Mouse (Mus musculus) neural tube, embryonic 11.5 days (tissue): ENCODE measurements around the gene Mecom. TPM values are rescaled to one million over a fixed set of nuclear protein-coding genes. Genes with fewer than 3 reads are reported as not detected.

Experiments used
- ATAC-seq: fragments of 200-750 bp; cut with Nextera tagmentation; 2 replicates; pipeline ENCODE4 v1.8.0; 2017; ENCODE audit warnings: moderate number of reproducible peaks, mild to moderate bottlenecking, moderate TSS enrichment, moderate library complexity; ENCODE audit not compliant: insufficient read depth, low FRiP score, low TSS enrichment
- DNase-seq: peaks from one replicate; pipeline ENCODE4 v3.0.0-alpha.2; 2015; ENCODE audit warnings: low spot score
- H3K27ac ChIP-seq: fragments of 300-500 bp; sonication (generic); 2 replicates; pipeline ENCODE4 v1.5.1; 2014; ENCODE audit warnings: low read depth, mild to moderate bottlenecking, low read length
- H3K27me3 ChIP-seq: fragments of 300-500 bp; sonication (generic); 2 replicates; pipeline ENCODE4 v1.6.1; 2014; ENCODE audit warnings: mild to moderate bottlenecking, low read length, mixed read lengths; ENCODE audit not compliant: control insufficient read depth, insufficient read depth
- H3K36me3 ChIP-seq: fragments of 300-500 bp; sonication (generic); 2 replicates; pipeline ENCODE4 v1.6.1; 2014; ENCODE audit warnings: mild to moderate bottlenecking, low read length, moderate library complexity, mixed read lengths; ENCODE audit not compliant: control insufficient read depth, insufficient read depth
- H3K4me1 ChIP-seq: fragments of 300-500 bp; sonication (generic); 2 replicates; pipeline ENCODE4 v1.6.1; 2014; ENCODE audit warnings: low read length, mixed read lengths; ENCODE audit not compliant: control insufficient read depth, insufficient read depth
- H3K4me2 ChIP-seq: fragments of 300-500 bp; sonication (generic); 2 replicates; pipeline ENCODE4 v1.6.1; 2014; ENCODE audit warnings: low read depth, mild to moderate bottlenecking, moderate library complexity
- H3K4me3 ChIP-seq: fragments of 300-500 bp; sonication (generic); 2 replicates; pipeline ENCODE4 v1.5.1; 2014; ENCODE audit warnings: low read depth, low read length
- H3K9ac ChIP-seq: fragments of 300-500 bp; sonication (generic); 2 replicates; pipeline ENCODE4 v1.6.1; 2014; ENCODE audit warnings: mild to moderate bottlenecking, low read length
- H3K9me3 ChIP-seq: fragments of 300-500 bp; sonication (generic); 2 replicates; pipeline ENCODE4 v1.6.1; 2016; ENCODE audit warnings: low read length; ENCODE audit not compliant: control insufficient read depth
- WGBS: fragments of 180-500 bp; shearing (Covaris S2); extraction: QIAGEN DNeasy Blood & Tissue Kit; methylation state at CpG from one replicate; pipeline ENCODE4 v1.1.7; 2014; 5-methylcytosine and 5-hydroxymethylcytosine counted together
- polyA plus RNA-seq: library from polyadenylated mRNA; unstranded; fragments of >200 nt; fragmentation: Nextera tagmentation; extraction: Ambion mirVana; gene quantifications from 2 replicates; pipeline ENCODE4 v1.2.1, GENCODE M21; 2014

Mecom gene
- polyA plus RNA-seq, 1 experiment from 2014 or later: 31.8 TPM

DNA sequence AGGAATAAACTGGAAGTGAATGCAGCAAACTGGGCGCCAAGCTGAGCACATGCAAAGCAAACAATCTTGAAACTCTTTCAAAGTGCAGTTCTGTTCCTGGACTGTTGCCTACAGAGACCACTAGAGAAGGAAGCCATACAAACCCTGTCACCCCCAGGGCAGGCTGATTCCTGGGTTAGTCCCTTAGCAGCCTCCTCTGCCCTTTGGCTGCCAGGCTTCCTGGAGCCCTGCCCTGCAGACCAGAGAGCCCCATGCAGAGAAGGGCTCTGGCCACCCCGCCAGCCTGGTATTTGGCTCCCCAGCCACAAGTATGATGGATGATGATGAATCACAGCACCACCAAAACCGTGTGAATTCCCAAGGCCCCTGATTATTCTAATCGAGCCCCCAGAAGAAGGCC, 286.9 kb downstream of the Mecom start:
- Histone ChIP-seq H3K4me2 (no peak overlapping the region), H3K27ac (no peak overlapping the region), H3K36me3 (no peaks in the 10 kb centered on the region), H3K9ac (no peak overlapping the region), H3K9me3 (no peaks in the 10 kb centered on the region), H3K4me1 (no peaks in the 10 kb centered on the region), H3K27me3 (no peaks in the 10 kb centered on the region), H3K4me3 (no peak overlapping the region)
- no peak for DNase-seq
- no peak for ATAC-seq
- 36% methylated on average over 4 of the region's 4 CpGs for WGBS

- no peak for ATAC-seq
- Histone ChIP-seq H3K27me3 (no peaks in the 10 kb centered on the region), H3K4me3 (no peak overlapping the region), H3K4me1 (no peaks in the 10 kb centered on the region), H3K27ac (no peak overlapping the region), H3K4me2 (no peak overlapping the region), H3K36me3 (no peaks in the 10 kb centered on the region), H3K9me3 (no peaks in the 10 kb centered on the region), H3K9ac (no peak overlapping the region)
- no peak for DNase-seq
- WGBS: 62% methylated on average over 10 of the region's 10 CpGs
Observed at GRCm38 (mm10) chr3:30258421-30258820, 289.4 kb downstream of the Mecom start.

DNA sequence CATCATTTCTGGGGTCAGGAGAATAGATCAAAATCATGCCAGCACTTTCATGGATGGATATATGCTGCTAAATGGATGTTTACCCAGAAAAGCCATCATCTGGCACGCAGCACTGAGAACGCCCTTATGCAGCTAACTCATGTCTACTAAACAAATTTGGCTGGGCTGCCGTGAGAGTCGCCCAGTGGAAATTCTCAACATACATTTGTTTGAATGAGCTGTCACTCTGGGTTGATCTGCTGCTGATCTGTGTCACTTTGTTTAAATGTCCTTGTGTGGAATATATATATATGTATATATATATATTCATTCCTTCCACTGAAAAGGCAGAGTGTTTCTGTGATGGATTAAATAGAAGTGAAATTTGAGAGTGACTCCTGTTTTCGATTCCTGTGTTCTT, 290.0 kb downstream of the Mecom start:
- H3K4me2 ChIP-seq: no peak overlapping the region
- DNase-seq: peak; percentile 27
- no peak overlapping the region for H3K27ac ChIP-seq
- H3K9ac ChIP-seq: no peak overlapping the region
- H3K4me1 ChIP-seq: no peaks in the 10 kb centered on the region
- no peaks in the 10 kb centered on the region for H3K36me3 ChIP-seq
- WGBS: 80% methylated on average over 5 of the region's 5 CpGs
- no peak overlapping the region for H3K4me3 ChIP-seq
- no peaks in the 10 kb centered on the region for H3K27me3 ChIP-seq
- H3K9me3 ChIP-seq: no peaks in the 10 kb centered on the region
- ATAC-seq: no peak

DNA sequence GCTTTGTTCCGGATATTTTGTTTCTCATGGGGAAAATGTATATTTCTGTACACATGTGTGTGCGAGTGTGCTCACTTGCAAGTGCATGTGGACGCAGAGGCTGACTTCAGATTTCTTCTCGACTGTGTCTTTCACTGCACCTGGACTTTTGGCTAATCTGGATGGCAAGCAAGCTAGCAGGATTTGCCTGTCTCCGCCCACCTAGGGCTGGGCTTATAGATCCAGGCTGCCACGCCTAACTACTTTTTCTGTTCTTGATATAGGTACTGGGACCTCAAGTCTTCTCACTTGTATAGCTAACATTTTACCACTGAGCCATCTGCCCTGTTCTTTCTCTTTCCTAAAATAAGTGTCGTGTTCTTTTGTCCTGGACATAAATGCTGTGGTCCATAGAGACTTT, 290.9 kb downstream of the Mecom start:
- no peak overlapping the region for H3K4me2 ChIP-seq
- no peak overlapping the region for H3K27ac ChIP-seq
- no peaks in the 10 kb centered on the region for H3K9me3 ChIP-seq
- no peaks in the 10 kb centered on the region for H3K27me3 ChIP-seq
- no peak for ATAC-seq
- no peak overlapping the region for H3K4me3 ChIP-seq
- no peak overlapping the region for H3K9ac ChIP-seq
- no peaks in the 10 kb centered on the region for H3K36me3 ChIP-seq
- DNase-seq: no peak
- WGBS: 86% methylated on average over 7 of the region's 7 CpGs
- no peaks in the 10 kb centered on the region for H3K4me1 ChIP-seq

GRCm38 (mm10) chr3:30255828-30256227, 292.0 kb downstream of the Mecom start:
- ATAC-seq (no peak), DNase-seq (no peak)
- Histone ChIP-seq H3K36me3 (no peaks in the 10 kb centered on the region), H3K4me2 (no peak overlapping the region), H3K9ac (no peak overlapping the region), H3K27me3 (no peaks in the 10 kb centered on the region), H3K4me3 (no peak overlapping the region), H3K9me3 (no peaks in the 10 kb centered on the region), H3K27ac (no peak overlapping the region), H3K4me1 (no peaks in the 10 kb centered on the region)
- 85% methylated on average over 5 of the region's 5 CpGs for WGBS

GRCm38 (mm10) chr3:30254451-30254850, 293.4 kb downstream of the Mecom start:
- Histone ChIP-seq H3K4me3 (no peak overlapping the region), H3K36me3 (no peaks in the 10 kb centered on the region), H3K4me2 (no peak overlapping the region), H3K9me3 (no peaks in the 10 kb centered on the region), H3K4me1 (no peaks in the 10 kb centered on the region), H3K9ac (no peak overlapping the region), H3K27me3 (no peaks in the 10 kb centered on the region), H3K27ac (no peak overlapping the region)
- DNase-seq (no peak), ATAC-seq (no peak)
- 57% methylated on average over 7 of the region's 7 CpGs for WGBS

DNA sequence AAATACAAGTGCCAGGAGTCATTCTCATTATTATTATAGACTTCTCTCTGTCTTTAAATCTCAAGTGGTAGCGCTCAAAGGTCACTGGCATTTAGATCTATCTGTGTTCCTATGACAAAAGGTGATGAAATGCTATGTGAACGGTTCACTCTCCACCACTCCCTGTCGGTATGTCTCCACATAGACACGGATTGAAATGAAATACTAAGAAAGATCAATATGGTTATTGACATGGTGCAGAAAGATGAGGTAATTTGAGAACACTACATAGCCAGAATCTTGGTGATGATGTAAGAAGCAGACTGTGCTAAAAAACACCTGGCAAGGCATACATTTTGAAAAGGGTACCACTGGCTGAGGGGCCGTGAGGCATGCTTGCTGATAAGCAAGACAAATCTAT, 294.1 kb downstream of the Mecom start:
- Histone ChIP-seq H3K4me3 (no peak overlapping the region), H3K4me1 (no peaks in the 10 kb centered on the region), H3K9me3 (no peaks in the 10 kb centered on the region), H3K9ac (no peak overlapping the region), H3K27ac (no peak overlapping the region), H3K36me3 (no peaks in the 10 kb centered on the region), H3K4me2 (no peak overlapping the region), H3K27me3 (no peaks in the 10 kb centered on the region)
- ATAC-seq: no peak
- no peak for DNase-seq
- WGBS: 85% methylated on average over 5 of the region's 5 CpGs

DNA sequence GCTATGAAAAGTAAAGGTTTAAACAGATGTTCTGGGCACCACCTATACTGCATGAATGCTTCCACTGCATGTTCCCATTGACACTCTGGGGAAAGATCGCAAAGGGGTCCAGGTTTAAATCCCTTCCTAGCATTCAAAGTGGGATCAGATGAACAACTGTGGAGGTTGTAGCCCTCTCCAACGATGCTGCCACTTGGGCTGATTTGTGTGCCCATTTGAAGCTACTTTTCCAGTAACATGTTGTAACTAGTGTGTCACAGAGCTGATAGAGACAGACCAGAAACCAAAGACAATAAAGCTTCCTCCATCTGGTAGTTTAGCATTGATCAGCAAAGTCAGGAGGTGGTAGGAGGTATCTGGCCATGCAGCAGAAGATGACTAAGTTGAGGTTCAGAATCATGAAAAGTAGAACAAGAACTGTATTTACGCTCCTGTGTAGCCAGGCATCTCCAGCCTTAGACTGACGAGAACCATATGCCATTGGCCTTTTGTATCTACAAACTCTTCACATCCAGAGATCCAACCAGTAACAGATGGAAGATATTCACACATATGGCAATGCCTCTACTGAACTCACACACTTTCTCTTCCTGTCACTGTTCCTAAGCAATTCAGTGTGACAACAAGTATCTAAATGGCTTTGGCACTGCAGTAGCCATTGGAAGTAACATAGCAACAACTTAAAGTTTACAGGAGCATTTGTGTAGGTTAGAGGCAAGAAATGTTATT, 299.0 kb downstream of the Mecom start:
- WGBS: 80% methylated on average over 4 of the region's 4 CpGs
- no peak for ATAC-seq
- no peaks in the 10 kb centered on the region for H3K27me3 ChIP-seq

GRCm38 (mm10) chr3:30247256-30247655, 300.6 kb downstream of the Mecom start:
- Histone ChIP-seq H3K4me2 (no peak overlapping the region), H3K27ac (no peak overlapping the region), H3K9ac (no peak overlapping the region), H3K4me1 (no peaks in the 10 kb centered on the region), H3K4me3 (no peak overlapping the region), H3K27me3 (no peaks in the 10 kb centered on the region), H3K36me3 (no peaks in the 10 kb centered on the region), H3K9me3 (no peaks in the 10 kb centered on the region)
- ATAC-seq (no peak), DNase-seq (no peak)
- WGBS: 74% methylated on average over 5 of the region's 5 CpGs

More for the DNA sequence above, 299.0 kb downstream of the Mecom start:
- H3K36me3 ChIP-seq: no peaks in the 10 kb centered on the region
- H3K9me3 ChIP-seq: no peaks in the 10 kb centered on the region
- no peak overlapping the region for H3K4me2 ChIP-seq
- no peak overlapping the region for H3K4me3 ChIP-seq
- no peak for DNase-seq
- H3K9ac ChIP-seq: no peak overlapping the region
- no peak overlapping the region for H3K27ac ChIP-seq
- H3K4me1 ChIP-seq: no peaks in the 10 kb centered on the region
